Mouse (Mus musculus): ENCODE results near the gene Wipf3.

Gene Wipf3

DNA sequence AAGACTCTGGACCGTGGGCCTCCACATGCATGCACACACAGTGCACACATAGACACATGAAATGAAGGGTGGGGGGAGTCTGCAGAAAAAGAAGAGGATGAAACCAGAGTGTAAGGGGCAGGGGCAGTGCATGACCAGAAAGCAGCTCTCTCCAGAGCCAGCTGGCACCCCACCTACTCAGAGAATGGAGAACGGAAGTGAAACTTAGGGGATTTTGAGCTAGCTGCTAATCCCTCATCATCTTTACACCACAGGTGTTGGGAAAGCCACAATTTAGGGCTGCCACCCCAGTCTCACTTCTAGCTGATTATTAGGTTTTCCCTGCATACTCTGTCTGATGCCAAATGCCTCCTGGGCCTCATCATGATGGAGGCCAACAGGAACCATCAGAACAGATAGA lies 100.8 kb downstream of the Wipf3 start:
- DNase-seq (ENCODE audit: low spot score in 2 of 2), result no peak

DNA sequence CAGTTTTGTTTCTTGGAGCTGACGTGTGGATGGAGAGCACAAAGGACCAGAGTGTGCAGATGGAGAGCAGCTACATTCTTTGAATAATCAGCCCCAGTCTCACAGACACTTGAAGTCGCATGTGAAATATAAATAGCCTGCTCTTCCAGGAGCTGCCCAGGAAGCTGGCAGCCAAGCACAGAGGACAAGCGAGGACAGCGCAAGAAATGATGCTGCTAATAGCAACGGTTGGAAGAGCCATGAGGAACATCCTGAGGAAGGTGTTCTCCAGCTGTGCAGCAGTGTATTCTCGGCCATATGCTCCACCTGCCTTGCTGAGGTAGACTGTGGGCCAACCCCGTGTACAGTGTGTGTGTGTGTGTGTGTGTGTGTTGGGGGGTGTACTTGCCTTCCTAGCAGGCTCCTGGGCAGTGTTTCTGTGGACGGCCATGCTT lies 101.7 kb downstream of the Wipf3 start:
- DNase-seq (ENCODE audit: low spot score in 2 of 2), result no peak

DNA sequence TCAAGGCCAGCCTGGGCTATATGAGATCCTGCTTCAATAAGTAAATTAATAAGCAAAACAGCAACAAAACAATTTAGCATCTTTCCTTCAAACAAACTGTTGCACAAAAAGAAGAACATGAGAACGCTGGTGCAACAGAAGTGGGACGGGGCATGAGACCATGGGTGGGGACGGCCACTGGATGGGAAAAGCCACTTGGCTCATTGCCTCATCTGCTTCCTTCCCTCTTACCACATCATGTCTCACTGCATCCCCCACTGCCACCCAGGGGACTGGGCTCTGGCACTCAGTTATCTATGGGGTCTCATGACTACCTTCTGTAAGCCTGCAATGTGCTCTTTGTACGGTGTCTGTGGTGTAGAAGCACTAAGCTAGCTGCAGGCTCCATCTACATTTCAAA lies 106.1 kb downstream of the Wipf3 start:
- no peak for DNase-seq (ENCODE audit: low spot score in 2 of 2)

DNA sequence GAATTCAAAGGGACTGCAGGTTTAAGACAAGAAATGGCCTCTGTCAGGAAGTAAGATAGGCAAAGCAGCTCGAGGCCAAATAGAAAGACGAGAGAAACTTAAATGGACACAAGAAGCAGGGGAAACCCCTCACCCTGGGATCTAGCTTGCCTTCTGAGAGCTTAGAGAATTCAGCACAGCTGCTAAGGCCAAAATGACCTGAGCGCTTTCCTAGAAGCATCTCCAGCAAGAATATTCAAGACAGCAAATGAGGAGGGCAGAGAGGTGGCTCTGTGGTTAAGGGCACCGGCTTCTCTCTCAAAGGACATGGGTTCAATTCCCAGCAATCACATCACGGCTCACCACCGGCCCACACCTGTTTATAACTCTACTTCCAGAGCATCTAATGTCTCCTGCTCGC lies 107.7 kb downstream of the Wipf3 start:
- no peak for DNase-seq (ENCODE audit: low spot score in 2 of 2)

DNA sequence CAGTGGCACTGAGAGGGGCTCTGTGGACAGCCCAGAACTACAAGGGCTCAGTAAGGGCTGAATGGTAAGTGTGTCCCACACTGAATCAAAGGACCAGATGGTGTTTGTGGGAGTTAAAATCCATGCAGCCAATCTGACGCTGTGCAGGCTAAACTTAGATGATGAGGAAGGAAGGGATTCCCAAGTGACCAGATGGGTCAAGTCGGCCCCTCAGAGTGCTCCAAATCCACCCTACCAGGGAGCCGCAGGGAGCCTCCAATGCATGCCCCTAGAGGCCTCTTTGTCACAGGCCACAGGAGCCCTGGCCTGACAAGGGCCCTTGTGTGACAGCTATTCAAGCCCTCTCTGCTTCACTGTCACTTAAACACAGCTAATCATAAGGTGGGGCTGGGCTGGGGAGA lies 109.4 kb downstream of the Wipf3 start:
- no peak for DNase-seq (ENCODE audit: low spot score in 2 of 2)

DNA sequence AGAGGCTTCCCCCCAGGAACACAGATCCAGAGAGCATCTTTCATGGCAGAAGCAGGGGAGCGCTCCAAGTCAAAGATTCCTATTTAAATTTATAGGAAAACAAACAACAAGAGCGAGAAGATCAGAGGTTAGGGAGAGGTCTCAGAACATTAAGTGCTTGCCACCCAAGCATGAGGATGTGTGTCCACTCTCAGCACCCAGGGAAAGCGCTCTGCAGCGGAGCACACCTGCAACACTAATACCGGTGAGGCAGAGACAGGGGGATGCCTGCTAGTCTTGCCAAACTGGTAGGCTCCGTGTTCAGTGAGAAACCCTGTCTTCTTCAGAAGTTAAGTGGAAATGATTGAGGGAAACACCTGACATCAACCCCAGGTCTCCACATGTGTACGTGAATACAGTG lies 110.0 kb downstream of the Wipf3 start:
- DNase-seq (ENCODE audit: low spot score in 2 of 2), result no peak

DNA sequence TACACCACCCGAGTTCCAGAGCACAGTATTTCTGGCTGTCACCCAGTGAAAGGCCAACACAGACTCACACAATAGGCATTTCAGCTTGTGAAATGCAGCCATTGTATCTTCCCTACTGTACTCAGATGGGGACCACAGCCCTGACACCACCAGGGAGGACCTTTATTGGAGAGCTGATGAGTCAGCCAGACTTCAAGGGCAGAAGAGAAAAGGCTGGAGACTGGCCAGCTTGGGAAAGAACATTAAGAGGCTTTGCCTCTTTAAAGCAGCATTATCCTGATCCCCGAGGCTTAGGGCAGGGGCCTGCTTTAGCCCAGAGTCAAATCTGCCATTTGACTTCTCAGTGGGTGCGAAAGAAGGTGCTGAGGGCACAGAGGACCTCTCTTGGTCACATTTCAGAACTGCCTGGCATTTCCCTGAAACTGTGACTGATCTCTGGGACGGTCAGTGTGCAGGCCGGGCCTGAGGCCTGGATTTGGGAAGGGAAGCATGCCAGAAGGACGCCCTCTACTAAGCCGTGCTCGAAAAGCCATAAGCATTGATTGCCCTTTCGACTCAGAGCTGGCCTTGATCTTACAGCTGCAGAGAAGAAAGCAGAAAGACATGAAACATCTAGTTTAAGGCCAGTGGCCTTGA lies 111.0 kb downstream of the Wipf3 start:
- no peak for DNase-seq (ENCODE audit: low spot score in 2 of 2)

DNA sequence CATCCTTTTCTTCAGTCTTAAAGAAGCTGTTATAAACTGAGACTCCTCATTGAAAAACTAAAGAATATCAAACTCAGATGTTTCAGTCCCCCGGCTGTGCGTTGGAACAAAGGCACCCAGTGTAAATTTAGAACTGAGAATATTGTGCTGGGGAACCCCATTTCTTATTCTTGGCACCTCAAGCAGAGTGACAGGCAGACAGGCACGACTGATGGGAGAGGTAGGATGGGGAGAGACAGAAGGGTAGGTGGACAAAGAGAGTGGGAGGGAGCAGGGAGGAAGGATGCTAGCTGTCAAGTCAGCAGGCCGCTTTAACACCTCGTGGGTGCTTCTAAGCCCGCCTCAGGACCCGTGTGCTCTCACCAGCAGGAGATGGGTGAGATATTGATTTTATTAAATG lies 113.4 kb downstream of the Wipf3 start:
- DNase-seq (ENCODE audit: low spot score in 2 of 2), result no peak

DNA sequence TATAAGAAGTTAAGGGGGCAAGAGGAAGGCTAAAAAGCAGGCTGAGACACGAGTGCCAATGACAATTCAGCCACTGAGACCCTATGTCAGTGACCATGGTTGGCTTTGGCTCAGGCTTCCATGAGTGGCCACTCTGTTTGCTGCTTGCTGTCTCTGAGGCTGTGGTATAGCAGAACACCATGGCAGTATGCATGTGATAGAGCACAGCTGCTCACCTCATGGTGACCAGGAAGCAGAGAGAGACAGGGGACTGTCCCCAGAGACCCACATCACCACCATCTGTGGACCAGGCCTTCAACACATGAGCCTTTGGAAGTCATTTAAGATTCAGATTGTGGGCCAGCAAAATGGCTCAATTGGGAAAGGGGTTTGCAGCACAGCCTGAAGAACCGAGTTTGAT lies 114.2 kb downstream of the Wipf3 start:
- DNase-seq (ENCODE audit: low spot score in 2 of 2), result no peak

DNA sequence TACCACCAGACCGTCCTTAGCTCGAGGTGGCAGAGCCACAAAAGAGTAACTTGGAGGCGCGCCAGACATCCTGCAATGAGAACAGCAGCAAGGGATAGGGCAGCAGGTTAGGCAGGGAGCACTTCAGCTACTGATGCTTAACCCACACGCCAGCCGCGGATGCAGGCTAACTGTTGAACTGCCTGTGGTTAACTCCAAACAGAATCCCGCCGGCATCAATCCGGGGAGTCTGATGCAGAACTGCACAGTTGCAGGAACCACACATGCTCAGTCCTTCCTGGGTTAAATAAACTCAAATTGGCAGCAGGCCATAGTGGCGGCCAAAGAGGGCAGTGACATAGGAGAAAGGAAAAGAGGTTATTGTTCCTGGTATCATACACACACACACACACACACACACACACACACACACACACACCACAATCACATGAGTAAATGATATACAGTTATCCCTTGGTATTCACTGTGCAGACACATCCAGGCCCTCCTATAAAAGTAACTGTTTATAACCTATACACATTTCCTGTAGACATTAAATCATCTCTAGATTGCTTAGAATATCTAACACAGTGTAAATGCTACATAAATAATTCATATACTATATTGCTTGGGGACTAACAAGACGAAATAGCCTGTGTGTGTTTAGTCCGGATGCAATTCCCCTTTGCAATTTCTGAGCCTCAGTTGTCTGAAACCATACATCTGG lies 119.1 kb downstream of the Wipf3 start:
- no peak for DNase-seq (ENCODE audit: low spot score in 2 of 2)

DNA sequence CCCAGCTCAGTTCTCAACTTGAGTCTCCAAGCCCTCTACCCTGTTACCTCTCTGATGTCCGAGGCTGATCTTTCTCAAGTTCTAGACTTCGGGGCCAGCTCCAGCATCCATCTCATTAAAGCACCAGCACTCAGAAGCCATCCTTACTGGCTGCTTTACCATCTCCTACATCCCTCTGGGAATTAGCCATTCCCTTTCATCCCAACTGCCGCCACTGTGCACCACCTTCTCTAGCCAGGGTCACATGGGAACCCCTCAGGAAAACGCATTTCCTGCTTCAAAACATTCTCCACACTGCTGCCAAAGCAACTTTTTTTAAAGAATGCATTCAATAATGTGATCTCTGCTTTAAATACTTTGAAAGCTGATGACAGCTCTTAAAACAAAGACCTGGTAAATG lies 119.9 kb downstream of the Wipf3 start:
- no peak for DNase-seq (ENCODE audit: low spot score in 2 of 2)

DNA sequence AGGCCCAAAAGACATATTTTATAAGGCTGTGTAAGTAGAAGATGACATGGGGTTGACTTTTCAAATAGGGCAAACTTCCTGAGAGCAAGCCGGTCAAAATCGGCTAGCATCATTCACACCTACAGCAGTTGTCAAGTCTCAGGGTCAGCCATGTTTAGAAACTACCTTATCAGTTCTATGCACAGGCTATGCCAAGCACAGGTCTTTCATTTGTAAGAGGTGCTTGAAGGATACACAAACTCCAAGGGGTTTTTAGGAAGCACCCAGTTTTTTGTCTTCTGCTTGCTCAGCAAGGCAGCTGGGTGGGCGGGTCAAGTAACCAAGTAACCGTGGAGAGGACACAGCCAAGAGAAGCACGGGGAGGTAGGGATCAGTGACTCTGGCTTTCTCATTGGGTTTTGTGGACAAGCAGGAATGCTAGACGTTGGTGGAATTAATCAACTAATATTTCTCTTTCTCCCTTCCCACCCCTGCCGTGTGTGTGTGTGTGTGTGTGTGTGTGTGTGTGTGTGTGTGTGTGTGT lies 121.5 kb downstream of the Wipf3 start:
- DNase-seq (ENCODE audit: low spot score in 2 of 2), result no peak

DNA sequence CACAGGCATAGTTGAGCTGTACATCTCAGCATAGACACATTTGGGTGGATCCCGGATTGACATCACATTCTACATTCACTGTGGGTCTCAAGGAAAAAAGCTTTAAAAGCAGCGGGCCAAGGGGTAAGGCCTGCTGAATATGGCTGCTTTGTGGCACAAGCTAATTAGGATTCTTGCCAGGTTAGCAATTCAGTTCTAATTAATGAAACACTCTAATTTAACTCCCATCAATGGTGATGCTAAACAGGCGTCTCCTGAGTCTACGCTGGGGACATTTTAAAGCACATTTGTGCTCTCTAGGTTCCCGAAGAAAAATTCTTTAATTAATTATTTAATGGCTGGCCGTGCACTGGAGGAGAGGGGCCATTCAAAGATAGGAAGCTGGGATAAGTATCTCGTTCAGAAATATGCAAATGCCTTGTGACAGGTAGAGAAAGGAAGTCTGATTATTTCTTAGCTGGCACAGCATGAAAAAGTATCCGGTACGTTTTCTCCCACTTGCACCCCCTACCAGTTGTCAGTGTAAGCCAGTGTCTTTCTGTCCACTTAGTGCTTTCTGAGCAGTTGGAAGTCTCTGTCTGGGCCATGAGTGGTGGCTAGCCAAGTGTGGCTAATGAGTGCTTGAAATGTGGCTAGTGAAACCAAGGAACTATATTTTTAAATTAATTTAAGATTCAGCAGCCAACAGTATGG lies 123.5 kb downstream of the Wipf3 start:
- no peak for DNase-seq (ENCODE audit: low spot score in 2 of 2)

Data from frontal cortex, postnatal 25 days (tissue).